Mouse (Mus musculus) small intestine, adult 10 weeks (tissue): ENCODE results near the gene Thsd4. TPM values are rescaled to one million over a fixed set of nuclear protein-coding genes. Genes with fewer than 3 reads are reported as not detected.

Experiments
- polyA plus RNA-seq: library from polyadenylated mRNA; stranded (reverse); fragments of 350-450 nt; fragmentation: Illumina TruSeq; extraction: RNeasy Lipid Tissue Mini Kit (QIAGEN cat#74804); gene quantifications from one replicate; pipeline ENCODE4 v1.2.3, GENCODE M21; 2014; ENCODE audit warnings: low replicate concordance

The Thsd4 gene
- polyA plus RNA-seq, result 1.7 TPM

GRCm38 (mm10) chr9:60521806-60522264 lies at the start of gene Thsd4:
Thsd4 (minus strand) TSS chr9:60522046.

GRCm38 (mm10) chr9:59960559-59960958 lies 561.3 kb downstream of the Thsd4 start, which contains the start of gene Nr2e3:
Nr2e3 (minus strand) TSS chr9:59960659.

Other genes with a start within 250 kb of the Thsd4 start
- 6.1 TPM for gene Lrrc49, start 166.1 kb upstream of the Thsd4 start, polyA plus RNA-seq
- not detected for gene Larp6, start 190.9 kb upstream of the Thsd4 start, polyA plus RNA-seq